Mouse (Mus musculus) mouse trophoblast stem cell (cell line): ENCODE measurements at regions not wholly inside any gene's neighbourhood (a gene's known extent, or its start where the extent isn't known, plus 50 kb on each side); places are given as distances from the start of the nearest gene placed in this dataset.
"Not testable (repeated sequence)": the region's sequence is repeated elsewhere in the genome, so short reads cannot be mapped to it uniquely, and the experiment has no call there.

ENCODE experiments used
- in situ Hi-C, 2 experiments: fragments of 300-500 bp; cut with MseI, MboI; formaldehyde crosslinking; loops; 2 replicates in 1 of 2; 3 replicates in 1 of 2; pipeline ENCODE4 v1.15.1; 2025

DNA sequence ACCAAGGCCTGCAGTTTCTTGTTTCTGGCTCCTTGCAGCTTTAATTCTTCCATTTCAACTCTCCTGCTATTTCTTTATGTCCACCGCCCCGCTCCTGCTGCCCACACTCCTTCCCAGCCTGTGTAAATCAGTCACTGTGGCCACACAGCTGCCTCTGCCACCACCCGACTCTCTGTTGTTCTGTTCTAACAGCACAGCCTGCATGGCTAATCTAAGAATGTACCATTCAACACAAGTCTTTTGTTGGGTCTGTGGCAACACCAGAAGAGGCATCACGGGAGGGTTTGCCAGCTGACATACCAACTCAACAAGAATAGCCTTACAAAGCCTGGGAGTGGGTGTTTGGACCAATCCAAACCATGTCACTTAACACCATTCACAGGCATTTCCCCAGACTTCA lies 264.9 kb upstream of the Pum3 start:
- in situ Hi-C loops = loop anchor here in 1 of 2 experiments (10.0 kb wide), 1 partner anchor 240 kb away; no protein-coding TSS in a partner anchor

DNA sequence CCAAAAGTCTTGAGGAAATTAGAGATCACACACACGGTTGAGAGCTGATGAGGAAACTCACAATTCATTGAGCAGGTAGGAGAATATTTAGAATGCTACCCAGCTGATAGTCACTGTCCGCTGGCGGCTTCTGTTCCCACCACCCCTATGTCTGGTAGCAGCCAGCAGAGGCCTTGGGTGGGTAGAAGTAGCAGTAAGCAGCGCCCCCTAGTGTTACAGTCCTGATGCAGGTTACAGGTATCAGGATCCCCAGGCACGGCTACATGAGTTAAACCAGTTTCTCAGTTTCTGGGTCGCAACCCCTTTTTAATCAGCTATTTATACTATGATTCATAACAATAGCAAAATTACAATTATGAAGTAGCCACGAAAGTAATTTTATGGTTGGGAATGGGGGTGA lies 264.1 kb upstream of the Pum3 start:
- in situ Hi-C loops = loop anchor here in 1 of 2 experiments (10.0 kb wide), 1 partner anchor 239 kb away; no protein-coding TSS in a partner anchor

DNA sequence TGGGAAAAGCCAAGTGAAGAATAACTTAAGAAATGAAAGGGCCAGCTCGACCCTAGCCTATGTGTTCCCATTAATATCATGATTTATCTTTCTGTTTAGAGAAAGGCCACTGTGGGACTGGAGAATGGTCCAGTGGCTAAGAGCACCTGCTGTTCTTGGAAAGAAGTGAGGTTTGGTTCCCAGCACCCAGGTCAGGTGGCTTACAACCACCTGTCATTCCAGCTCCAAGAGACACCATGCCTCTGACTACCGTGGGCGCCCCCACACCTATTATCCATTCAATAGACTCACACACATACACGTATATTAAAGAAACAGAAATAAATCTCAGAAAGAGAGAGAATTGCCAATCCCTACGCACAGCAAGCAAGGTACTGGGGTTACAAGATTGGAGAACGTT lies 263.3 kb upstream of the Pum3 start:
- in situ Hi-C loops = loop anchor here in 1 of 2 experiments (10.0 kb wide), 1 partner anchor 238 kb away; no protein-coding TSS in a partner anchor

GRCm38 (mm10) chr19:27683426-27683825 lies 253.8 kb upstream of the Pum3 start:
- in situ Hi-C loops = loop anchor here in 1 of 2 experiments (10.0 kb wide), 1 partner anchor 229 kb away; no protein-coding TSS in a partner anchor

DNA sequence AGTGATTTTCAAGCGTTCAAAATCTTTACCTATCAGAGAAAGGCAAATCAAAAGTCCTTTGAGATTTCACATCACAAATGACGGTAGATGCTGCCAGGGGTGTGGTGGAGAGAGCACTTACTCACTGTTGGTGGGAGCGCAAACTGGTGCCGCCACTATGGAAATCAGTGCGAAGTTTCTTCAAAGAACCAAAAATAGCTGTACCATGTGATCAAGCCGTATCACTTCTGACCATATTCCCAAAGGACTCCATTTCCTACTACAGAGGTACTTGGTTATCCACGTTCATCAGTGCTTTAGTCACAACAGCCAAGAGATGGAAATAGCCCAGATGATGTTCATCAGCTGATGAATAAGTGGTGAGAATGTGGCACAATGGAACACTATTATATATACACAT lies 249.8 kb upstream of the Pum3 start:
- in situ Hi-C loops = no loop called here

DNA sequence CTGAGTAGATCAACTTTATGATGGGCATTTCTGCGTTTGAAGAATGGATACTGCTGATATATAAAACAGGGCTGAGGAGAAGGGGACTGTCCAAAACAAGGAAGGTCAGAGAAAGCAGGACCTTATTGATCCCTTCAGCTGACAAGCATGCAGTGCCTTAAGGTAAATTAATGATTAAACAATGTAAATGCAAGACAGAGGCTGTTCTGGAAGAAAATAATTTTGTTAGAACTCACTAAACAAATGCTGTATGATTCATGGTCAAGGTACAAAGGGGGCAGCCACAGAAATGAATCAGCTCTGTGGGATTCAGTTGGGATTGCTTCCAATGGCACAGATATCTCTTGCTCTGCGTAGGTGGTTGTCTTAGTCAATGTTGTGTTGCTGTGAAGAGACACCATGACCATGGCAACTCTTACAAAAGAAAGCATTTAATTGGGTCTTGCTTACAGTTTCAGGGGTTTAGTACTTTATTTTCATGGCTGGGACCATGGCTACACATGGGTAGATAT lies 243.1 kb upstream of the Pum3 start:
- in situ Hi-C loops = no loop called here

- in situ Hi-C loops = no loop called here
These were observed 233.7 kb upstream of the Pum3 start for GRCm38 (mm10) chr19:27663296-27663695.

DNA sequence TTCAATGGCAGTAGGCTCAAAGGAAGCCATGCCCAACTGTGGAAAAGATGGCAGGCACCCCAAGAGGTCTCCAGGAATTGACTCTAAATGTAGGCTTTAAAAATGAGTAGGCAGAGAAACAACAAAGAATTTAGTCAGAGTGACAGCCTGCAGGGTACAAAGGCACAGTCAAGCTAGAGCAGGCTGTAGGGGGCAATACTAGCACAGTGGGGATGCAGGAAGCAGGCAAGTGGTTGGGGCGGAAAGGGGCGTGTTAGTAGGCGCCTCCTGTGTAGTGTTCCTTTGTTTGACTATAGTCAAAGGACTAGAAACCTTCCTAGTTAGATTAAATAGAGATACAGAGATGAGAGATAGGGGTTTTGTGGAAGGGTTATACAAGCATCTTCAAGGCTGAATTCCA lies 211.4 kb upstream of the Pum3 start:
- in situ Hi-C loops = no loop called here

- in situ Hi-C loops = no loop called here
These were observed 203.5 kb upstream of the Pum3 start for GRCm38 (mm10) chr19:27633105-27633504.

- in situ Hi-C loops = no loop called here
These were observed 198.0 kb upstream of the Pum3 start for GRCm38 (mm10) chr19:27627626-27628025.

DNA sequence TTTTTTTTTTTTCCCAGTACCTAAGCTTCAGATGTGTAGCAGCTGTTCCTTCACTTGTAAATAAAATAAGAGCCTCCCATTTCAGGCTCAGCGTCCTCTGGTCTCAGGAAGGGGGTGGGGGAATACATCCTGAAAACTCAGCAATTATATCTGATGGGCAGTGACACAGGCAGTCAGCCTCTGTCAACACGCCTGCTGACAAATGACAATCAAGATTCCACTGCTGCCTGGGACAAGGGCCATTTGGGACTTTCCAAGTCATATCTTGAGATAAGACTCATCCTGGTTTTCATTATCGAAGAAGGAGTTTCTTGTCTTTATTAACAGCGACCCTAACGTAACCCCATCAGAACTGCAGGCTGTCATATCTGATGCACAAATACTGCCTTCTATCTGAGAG lies 187.9 kb upstream of the Pum3 start:
- in situ Hi-C loops = no loop called here

GRCm38 (mm10) chr19:27606933-27607332 lies 177.3 kb upstream of the Pum3 start:
- in situ Hi-C loops = no loop called here

DNA sequence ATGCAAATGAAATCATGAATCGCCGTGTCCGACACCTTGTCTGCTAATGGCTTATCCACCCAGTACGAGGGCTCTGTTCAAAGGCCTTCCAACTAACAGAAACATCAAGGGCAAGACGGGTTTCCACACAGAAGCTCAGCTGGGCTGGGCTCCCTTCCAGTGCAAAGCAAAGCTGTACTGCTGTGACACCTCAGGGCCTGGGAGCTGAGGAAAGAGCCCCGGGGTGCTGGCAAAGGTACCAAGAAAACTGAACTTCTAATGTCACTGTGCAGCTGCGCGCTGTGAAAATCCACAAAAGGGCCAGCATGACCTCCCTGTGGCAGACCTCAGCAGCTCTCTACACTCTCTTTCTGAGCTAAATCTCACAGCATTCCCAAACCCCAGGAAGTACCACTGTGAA lies 173.7 kb upstream of the Pum3 start:
- in situ Hi-C loops = no loop called here

DNA sequence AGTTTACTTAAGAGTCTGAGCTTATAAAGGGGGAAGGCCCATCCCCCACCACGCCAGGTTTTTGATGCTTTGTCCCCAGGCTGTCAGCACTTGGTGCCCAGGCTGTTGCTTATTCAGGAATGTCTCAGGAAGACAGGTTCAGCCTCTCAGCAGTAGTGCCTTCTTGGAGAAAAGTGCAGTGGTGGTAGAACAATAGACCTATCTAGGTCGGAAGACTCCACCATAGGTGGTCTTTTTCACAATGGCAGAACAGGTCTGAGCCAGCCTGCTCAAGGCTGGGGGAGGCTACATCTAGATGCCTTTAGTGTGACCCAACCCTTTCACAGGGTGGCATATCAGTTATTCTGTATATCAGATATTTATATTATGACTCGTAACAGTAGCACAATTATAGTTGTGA lies 171.9 kb upstream of the Pum3 start:
- in situ Hi-C loops = no loop called here

DNA sequence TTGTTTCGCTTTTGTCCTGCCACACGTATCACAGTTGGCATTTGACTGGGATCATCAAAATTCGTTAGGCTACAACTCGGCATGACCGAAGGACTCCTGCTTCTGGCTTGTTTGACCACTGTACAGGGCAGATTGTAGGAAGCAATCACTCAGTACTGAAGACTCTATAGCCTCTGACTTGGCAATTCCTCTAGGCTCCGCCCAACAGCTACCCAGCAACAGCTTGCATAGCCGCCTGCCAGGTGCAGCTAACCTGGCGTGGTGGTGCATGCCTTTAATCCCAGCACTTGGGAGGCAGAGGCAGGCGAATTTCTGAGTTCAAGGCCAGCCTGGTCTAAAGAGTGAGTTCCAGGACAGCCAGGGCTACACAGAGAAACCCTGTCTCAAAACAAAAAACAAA lies 170.8 kb upstream of the Pum3 start:
- in situ Hi-C loops = not testable (repeated sequence)

DNA sequence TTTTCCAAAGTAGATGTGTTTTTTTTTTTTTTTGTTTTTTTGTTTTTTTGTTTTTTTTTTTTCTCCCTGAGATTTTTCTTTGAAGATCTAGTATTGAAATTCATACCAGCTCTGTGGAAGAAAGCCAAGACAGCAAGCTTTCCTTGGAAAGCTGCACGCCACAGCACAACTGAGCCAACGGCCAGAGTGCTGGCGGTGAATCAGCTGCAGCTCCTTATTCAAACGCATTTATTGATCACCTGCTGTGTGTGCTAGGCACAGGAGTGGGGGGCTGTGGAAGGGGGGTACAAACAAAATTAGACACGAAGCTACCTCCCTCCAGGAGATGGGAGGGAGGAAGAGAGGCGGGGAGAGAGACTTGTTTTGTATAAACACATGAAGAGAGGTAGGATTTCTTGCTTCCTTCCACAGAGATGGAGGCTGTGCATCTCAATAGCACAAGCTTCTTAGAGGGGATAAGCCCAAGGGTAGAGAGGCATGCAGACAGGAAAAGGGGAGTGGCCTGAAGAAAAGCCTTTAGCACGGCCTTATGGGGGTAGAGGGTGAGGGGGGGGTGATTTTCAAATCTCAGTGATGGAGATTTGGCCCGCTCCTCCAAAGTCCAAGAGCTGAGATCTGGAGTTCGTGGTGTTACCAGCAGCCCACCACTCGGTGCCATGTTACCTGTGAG lies 170.1 kb upstream of the Pum3 start:
- in situ Hi-C loops = no loop called here

- in situ Hi-C loops = no loop called here
These were observed 168.7 kb upstream of the Pum3 start for GRCm38 (mm10) chr19:27598350-27598749.

GRCm38 (mm10) chr19:27585566-27585965 lies 155.9 kb upstream of the Pum3 start:
- in situ Hi-C loops = no loop called here

DNA sequence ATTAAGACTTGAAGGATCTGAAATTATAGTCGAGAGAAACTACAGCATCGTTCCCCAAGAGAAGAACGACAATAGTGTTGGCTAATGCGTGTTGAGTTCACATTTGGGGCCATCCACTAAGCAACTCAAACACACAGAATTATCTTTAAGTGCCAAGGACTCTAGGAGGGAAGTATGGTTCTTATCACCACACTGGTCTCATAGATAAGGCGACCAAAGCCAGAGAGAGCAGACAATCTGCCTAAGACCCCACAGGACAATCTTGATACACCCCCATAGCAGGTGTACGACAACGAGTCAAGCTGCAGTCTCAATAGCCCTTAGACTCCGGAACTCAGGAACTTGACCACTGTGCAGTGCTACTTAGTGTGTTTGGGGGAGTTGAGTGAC lies 152.5 kb upstream of the Pum3 start:
- in situ Hi-C loops = no loop called here

DNA sequence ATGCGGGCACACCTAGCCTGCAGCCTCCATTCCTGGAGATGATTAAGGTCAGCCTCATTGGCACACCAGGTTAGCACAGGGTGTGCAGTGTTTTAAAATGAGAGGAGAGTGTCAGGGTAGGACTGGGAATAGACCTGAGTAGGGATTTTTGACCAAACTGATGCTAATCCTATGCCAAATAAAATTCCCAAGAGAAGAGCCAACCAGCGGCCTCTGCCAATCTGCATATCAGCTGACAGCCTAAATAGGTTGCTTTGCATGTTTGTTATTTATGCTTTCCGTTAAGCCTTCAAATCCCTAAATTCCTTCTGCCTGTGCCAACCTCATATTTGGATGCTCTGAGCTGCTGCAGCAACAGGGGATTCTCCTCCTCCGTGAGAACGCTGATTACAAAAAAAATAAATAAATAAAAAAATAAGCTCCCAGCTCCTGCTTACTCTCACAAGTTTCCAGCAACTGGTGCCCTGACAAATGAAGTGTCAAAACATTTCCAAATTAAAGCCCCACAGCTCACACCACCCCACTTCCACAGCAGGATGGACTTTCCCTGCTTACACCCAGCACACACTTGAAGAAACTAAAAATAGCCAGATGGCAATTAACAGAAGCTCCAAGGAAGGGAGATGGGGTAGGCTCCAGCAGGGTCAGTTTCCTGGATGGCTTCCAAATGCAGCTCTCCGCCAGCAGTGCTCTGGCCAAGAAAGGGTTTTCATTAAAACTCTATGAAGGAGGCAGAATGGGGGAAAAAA lies 151.9 kb upstream of the Pum3 start:
- in situ Hi-C loops = no loop called here

DNA sequence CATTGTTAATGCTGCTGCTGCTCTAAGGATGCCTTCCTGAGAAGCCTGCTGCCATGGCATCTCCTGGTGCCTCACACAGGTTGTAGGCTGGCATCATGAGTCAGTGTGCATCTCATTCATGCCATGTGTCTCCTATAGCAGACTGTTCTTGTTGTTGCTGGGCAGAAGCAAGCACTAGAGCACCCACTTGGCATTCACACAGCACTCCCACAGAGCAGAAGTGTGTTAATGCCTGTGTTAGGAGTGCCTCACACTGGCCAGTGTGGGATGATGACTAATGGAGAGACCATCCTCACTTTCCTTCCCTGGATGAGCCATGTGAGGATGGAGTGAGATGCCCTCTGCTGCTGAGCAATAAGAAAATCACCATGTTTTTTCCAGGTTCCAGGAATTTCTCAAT lies 146.9 kb upstream of the Pum3 start:
- in situ Hi-C loops = no loop called here

DNA sequence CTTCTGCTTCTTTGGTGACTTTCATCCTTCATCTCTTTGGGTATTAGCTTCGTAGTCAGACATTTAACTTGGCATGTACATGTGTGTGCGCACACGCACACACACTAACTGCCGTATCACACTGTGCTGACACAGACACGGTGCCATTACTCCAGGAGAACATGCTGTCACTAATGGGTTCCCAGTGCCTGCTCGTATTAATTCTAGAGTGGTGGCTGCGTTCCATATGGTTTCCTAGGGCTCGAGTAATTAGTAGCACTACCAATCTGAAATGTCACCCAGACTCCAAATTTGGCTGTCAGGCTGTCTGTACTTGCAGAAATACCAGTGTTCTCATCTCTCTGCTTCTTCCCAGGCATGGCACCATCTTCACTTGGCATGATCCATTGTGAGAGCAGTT lies 137.3 kb upstream of the Pum3 start:
- in situ Hi-C loops = no loop called here

GRCm38 (mm10) chr19:27566060-27566459 lies 136.4 kb upstream of the Pum3 start:
- in situ Hi-C loops = no loop called here
